Mouse (Mus musculus) thymus, adult 2 months (tissue): ENCODE results near the gene C2. TPM values are rescaled to one million over a fixed set of nuclear protein-coding genes. Genes with fewer than 3 reads are reported as not detected.

Experiments
- DNase-seq: peaks from one replicate; pipeline ENCODE4 v3.0.0; 2021
- H3K27ac ChIP-seq: fragments of 200-500 bp; 2 replicates; pipeline ENCODE4 v1.5.1; 2012; ENCODE audit warnings: low read length, control low read depth; ENCODE audit not compliant: control insufficient read depth, insufficient read depth
- H3K27me3 ChIP-seq: fragments of 200-500 bp; 2 replicates; pipeline ENCODE4 v1.6.1; 2012; ENCODE audit warnings: mild to moderate bottlenecking, low read length, moderate library complexity, mixed read lengths; ENCODE audit not compliant: control insufficient read depth, insufficient read depth
- H3K36me3 ChIP-seq: fragments of 200-500 bp; 2 replicates; pipeline ENCODE4 v1.6.1; 2012; ENCODE audit warnings: mild to moderate bottlenecking, low read length, moderate library complexity; ENCODE audit not compliant: control insufficient read depth, insufficient read depth
- H3K4me1 ChIP-seq: fragments of 200-500 bp; replicated peaks from 2 replicates; pipeline ENCODE4 v1.6.1; 2012; ENCODE audit warnings: low read length; ENCODE audit not compliant: control insufficient read depth, insufficient read depth
- H3K4me3 ChIP-seq: fragments of 200-500 bp; 2 replicates; pipeline ENCODE4 v1.5.1; 2012; ENCODE audit warnings: mild to moderate bottlenecking, low read length, control low read depth, moderate library complexity; ENCODE audit not compliant: control insufficient read depth, insufficient read depth
- CTCF ChIP-seq: fragments of 200-500 bp; IDR thresholded peaks from 2 replicates; pipeline ENCODE4 v1.5.1; 2012; ENCODE audit warnings: mild to moderate bottlenecking, control low read depth, low read length, moderate library complexity, borderline replicate concordance; ENCODE audit not compliant: control insufficient read depth, poor library complexity, insufficient read depth; ENCODE audit errors: extremely low read depth
- POLR2A ChIP-seq: fragments of 200-500 bp; IDR thresholded peaks from 2 replicates; pipeline ENCODE4 v1.6.1; 2012; ENCODE audit warnings: mild to moderate bottlenecking, low read length, control low read depth, moderate library complexity; ENCODE audit not compliant: control insufficient read depth, poor library complexity, insufficient read depth; ENCODE audit errors: extremely low read depth
- WGBS: fragments of 180-500 bp; shearing (Covaris S2); methylation state at CpG from one replicate; pipeline ENCODE4 v1.1.7; 2018; 5-methylcytosine and 5-hydroxymethylcytosine counted together
- polyA plus RNA-seq: library from polyadenylated mRNA; depleted of rRNA; stranded (reverse); fragments of >200 nt; gene quantifications from 2 replicates; pipeline ENCODE4 v1.2.3, GENCODE M21; 2012

Gene C2
- polyA plus RNA-seq, 1 experiment, result 18.4 TPM

DNA sequence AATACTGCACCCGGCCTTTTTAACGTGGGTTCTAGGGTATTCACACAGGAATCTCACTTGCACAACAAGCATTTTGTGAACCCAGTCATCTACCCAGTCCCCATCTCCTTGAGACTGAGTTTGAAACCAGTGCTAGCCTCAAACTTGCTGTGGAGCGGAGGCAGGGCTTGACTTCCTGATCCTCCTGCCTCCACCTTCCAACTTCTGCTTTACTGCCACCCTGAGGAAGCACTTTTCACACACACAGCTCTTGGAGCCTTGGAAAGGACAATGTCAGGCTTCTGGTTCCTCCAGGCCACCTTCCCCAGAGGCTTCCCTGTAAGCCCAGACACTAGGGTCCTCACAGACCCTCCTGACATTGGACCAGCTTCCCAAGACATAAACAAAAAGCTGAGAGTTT, 14.7 kb downstream of the C2 start:
- no peaks in the 10 kb centered on the region for H3K36me3 ChIP-seq
- no peak overlapping the region for H3K4me3 ChIP-seq
- H3K27me3 ChIP-seq, result no peaks in the 10 kb centered on the region
- H3K27ac ChIP-seq, result no peak overlapping the region
- peaks cover 9% of the 10 kb centered on the region for H3K4me1 ChIP-seq
- DNase-seq, result no peak
- TF ChIP-seq CTCF (no peak), POLR2A (no peak)
- WGBS, result 64% methylated on average over 3 of the region's 3 CpGs

DNA sequence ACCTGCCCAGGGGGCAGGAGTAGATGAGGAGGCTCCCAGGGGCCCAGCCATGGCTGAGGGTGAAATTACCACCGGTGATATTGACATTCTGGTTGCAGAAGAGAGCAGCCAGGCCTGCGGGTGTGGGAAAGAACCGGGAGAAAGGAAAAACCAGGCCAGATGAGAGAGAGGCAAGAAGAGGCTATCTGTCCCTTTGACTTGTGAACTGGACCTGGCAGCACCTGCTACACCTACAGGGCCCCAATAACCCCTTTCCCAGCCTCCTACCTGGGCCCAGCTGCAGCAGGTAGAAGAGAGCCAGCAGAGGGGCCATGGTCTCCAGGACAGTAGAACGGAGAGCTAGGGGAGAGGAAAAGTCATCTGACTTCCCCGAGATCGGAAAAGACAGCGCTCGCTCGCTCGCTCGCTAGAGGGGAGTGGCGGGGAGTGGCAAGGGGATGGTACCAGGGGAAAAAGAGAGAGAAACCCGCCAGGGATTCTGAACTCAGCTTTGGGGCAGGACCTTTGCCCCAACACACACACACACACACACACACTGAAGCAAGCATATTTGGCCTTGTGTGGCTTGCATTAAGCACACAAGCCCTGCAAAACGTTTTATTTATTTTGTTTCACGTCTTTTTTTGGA, 16.3 kb downstream of the C2 start, which contains the start of gene Gm20547:
Gene Gm20547, minus strand, starts transcription at position 360 of the 628 bp plus-strand sequence.
- DNase-seq, result no peak
- Histone ChIP-seq H3K36me3 (no peaks in the 10 kb centered on the region), H3K27me3 (no peaks in the 10 kb centered on the region), H3K4me1 (peaks cover 9% of the 10 kb centered on the region), H3K27ac (no peak within 1 kb of the TSS), H3K4me3 (no peak within 1 kb of the TSS)
- WGBS, result 93% methylated on average over 14 of the region's 15 CpGs
- TF ChIP-seq POLR2A (no peak), CTCF (no peak)

DNA sequence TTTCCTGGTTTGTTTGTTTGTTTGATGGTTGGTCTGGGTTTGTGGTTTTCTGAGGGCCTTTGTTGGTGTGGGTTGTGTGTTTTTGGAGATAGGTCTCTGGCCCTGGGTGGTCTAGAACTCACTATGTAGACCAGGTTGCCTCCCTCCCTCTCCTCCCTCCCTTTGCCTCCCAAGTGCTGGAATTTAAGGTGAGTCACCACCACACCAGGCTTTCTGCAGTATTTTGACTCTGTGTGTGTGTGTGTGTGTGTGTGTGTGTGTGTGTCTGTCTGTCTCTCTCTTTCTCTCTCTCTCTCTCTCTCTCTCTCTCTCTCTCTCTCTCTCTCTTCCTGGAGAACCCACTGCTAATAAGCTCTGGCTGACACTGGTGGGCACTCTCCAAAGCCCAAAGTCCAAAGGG, 16.9 kb downstream of the C2 start:
- H3K27me3 ChIP-seq, result no peaks in the 10 kb centered on the region
- H3K27ac ChIP-seq, result no peak overlapping the region
- no peak for DNase-seq
- no peaks in the 10 kb centered on the region for H3K36me3 ChIP-seq
- peaks cover 9% of the 10 kb centered on the region for H3K4me1 ChIP-seq
- TF ChIP-seq CTCF, result no peak
- TF ChIP-seq POLR2A, result no peak
- no peak overlapping the region for H3K4me3 ChIP-seq

DNA sequence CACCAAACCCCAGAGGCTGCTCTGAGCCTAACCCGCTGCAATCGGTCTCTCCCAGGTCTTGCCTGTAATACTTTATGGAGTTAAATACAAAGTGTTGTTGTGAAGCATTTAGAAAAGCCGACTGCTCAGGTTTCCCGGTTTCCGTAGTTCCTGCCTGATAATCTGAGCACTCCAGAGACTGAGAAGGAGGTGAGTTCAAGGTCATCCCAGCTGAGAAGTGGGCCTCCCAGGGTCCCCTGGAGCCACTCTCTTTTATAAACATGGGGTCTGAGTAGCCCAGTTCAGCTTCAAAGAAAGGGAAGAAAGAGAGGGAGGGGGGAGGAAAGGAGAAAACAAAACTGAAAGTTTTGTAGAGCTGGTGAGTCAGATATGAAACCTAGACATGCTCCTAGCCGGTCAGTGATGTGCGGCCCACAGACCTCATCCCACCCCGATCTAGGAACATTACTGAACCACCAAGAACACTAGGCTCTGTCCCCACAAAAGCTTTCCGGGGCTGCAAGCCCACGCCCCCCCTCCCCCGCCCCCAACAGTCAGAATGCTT, 18.7 kb downstream of the C2 start, which contains the start of gene Zbtb12:
Gene Zbtb12, plus strand, starts transcription at position 148 of the 544 bp plus-strand sequence.
- no peak for TF ChIP-seq CTCF
- no peak for TF ChIP-seq POLR2A
- WGBS, result 45% methylated on average over 11 of the region's 11 CpGs
- Histone ChIP-seq H3K36me3 (no peaks in the 10 kb centered on the region), H3K27me3 (no peaks in the 10 kb centered on the region), H3K27ac (no peak within 1 kb of the TSS), H3K4me1 (peaks cover 9% of the 10 kb centered on the region), H3K4me3 (peak within 1 kb of the TSS; percentile 18; the same call in 1 of the 2 replicates)
- no peak for DNase-seq

DNA sequence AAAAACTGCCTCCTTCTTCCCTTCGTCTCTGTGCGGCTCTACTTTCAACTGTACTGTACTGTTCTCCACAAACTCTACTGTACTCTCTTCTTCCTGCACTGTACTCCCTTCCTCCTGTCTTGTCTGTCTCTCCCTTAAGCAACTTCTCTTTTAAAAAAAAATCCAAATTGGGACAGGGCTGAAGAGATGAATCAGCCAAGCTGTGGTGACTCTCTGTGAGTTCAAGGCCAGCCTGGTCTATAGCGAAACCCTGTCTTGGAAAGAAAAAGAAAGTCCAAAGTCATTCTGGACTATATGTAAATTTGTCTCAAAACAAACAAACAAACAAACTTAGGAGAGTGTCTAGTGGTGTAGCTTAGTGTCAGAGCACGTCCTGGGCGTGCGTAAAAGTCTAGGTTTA, 23.7 kb downstream of the C2 start:
- H3K4me3 ChIP-seq, result no peak overlapping the region
- H3K27me3 ChIP-seq, result no peaks in the 10 kb centered on the region
- 96% methylated on average over 6 of the region's 6 CpGs for WGBS
- TF ChIP-seq CTCF (no peak), POLR2A (no peak)
- DNase-seq, result no peak
- no peaks in the 10 kb centered on the region; the same call in 1 of the 2 replicates for H3K4me1 ChIP-seq
- H3K36me3 ChIP-seq, result no peaks in the 10 kb centered on the region
- no peak overlapping the region for H3K27ac ChIP-seq

DNA sequence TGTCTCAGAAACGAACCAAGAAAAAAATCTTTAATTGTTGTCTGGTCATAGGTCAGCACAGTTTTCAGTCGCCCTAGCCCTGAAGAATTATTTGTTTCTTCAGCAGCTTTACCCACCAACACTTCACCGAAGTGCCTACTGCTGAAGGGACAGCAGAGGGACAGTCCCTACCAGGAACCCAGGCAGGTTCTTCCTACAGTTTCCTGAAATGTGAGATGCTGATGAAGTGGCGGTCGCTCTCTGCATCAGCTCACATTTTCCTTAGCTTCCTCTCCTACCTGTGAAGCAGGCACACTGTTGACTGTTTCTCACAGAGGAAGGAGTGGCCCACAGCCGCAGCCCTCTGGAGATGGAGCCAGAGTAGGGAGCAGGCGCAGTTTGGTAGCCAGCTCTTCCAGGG, 32.1 kb downstream of the C2 start:
- Histone ChIP-seq H3K27ac (no peak overlapping the region), H3K36me3 (no peaks in the 10 kb centered on the region), H3K4me1 (peaks cover 2% of the 10 kb centered on the region; the same call in 1 of the 2 replicates), H3K27me3 (no peaks in the 10 kb centered on the region), H3K4me3 (no peak overlapping the region)
- WGBS, result 60% methylated on average over 7 of the region's 7 CpGs
- no peak for TF ChIP-seq POLR2A
- TF ChIP-seq CTCF, result no peak
- DNase-seq, result no peak
